Mouse (Mus musculus): ENCODE measurements around the gene Gpatch3.

DNA sequence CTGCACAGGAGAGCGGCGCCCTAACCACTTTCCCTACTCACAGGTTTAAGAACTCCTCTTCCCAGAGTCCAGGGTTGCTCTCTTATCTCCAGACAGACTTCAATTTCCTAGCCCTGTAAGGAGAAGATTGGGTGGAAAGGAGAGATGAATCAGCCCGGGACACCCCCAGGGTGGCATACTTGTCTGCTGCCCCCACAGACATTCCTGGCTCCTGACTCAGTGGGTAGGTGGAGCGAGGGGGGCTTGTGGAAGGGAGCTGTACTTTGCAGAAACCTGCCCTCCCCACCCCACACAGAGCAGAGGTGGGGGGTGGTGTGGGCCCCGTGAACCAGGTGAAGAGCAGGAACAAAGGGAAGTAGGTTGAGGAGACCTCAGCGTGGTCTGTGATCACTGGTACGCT lies 21.0 kb downstream of the Gpatch3 start:
- no peak for TF ChIP-seq CTCF (IDR thresholded peaks at IDR 0.05; ENCODE audit: low read depth)
- no peak for TF ChIP-seq EP300 (IDR thresholded peaks at IDR 0.05; ENCODE audit: low read depth)
